Mouse (Mus musculus): ENCODE results near the gene Abcb8. TPM values are rescaled to one million over a fixed set of nuclear protein-coding genes. Genes with fewer than 3 reads are reported as not detected.

The Abcb8 gene
- polyA plus RNA-seq, 1 experiment = 10.6 TPM

DNA sequence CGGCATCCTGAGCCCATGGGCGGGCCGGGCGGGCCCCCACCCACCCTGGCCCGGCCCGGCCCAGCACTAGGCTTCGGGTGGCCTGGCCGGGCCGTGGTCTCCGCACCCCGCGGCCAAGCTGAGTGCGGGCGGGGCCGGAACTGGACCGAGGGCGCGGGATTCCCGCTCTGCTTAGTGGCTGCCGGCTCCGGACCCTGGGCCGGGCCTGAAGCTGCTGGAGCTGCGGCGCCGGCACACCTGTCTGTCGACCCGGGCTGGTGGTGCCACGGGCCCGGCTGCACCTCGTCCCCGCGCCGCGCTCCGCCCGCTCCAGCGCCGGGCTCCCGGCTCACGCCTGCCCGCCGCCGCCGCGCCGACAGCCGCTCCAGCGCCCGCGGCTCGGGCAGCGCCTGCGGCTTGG, 42.2 kb upstream of the Abcb8 start, which contains the start of gene Kcnh2:
TSS of gene Kcnh2 (minus strand) at position 327 of the 400 bp plus-strand sequence.
- peaks cover 96% of the 10 kb centered on the region for H3K27me3 ChIP-seq (replicated peaks)
- TF ChIP-seq GATA1 (IDR thresholded peaks at IDR 0.05; ENCODE audit: borderline replicate concordance, low read length) = no peak
- TF ChIP-seq FLI1 (IDR thresholded peaks at IDR 0.05; ENCODE audit: low read length) = no peak
- peaks cover 25% of the 10 kb centered on the region for H3K4me1 ChIP-seq
- H3K9me3 ChIP-seq = no peaks in the 10 kb centered on the region
- peak within 1 kb of the TSS; percentile 81 for H3K4me3 ChIP-seq (replicated peaks)
- no peaks in the 10 kb centered on the region for H3K36me3 ChIP-seq (replicated peaks; ENCODE audit: low read length)

- H3K27me3 ChIP-seq (replicated peaks) = peaks cover 94% of the 10 kb centered on the region
- no peak for TF ChIP-seq GATA1 (IDR thresholded peaks at IDR 0.05; ENCODE audit: borderline replicate concordance, low read length)
- no peak for TF ChIP-seq FLI1 (IDR thresholded peaks at IDR 0.05; ENCODE audit: low read length)
- H3K36me3 ChIP-seq (replicated peaks; ENCODE audit: low read length) = no peaks in the 10 kb centered on the region
- H3K4me3 ChIP-seq (replicated peaks) = peak overlapping the region; percentile 81
- peaks cover 25% of the 10 kb centered on the region for H3K4me1 ChIP-seq
- H3K9me3 ChIP-seq = no peaks in the 10 kb centered on the region
Measured at GRCm38 (mm10) chr5:24351701-24352171, 41.7 kb upstream of the Abcb8 start.

DNA sequence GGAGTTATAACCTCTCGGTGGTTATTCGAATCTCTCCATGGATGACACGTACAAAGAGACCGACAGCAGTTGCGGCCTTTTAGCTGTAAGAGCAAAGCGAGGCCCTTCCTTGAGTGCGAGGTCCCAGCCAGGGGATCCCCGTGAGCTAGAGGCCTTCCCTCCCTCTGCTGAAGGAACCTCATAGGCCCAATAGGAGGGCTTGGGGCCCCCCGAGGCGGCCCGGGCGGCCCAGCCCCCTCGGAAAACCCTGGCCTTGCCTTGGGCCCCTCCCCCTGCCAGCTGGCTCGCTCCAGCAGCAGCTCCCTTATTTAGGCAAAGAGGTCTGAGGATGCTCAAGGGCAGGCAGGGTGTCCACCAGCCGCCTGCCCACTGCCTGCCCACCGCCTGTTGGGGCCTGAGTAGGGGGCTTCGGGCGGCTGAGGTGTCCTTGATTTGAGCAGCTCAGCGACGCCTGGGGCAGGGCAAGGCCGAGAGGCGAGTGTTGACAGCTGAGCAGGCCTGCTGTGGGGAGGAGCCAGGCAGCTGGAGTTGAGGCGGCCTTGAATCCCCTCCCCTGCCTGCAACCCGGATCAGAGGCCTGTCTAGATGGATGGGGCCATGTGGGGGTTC, 41.1 kb upstream of the Abcb8 start:
- TF ChIP-seq GATA1 (IDR thresholded peaks at IDR 0.05; ENCODE audit: borderline replicate concordance, low read length) = no peak
- TF ChIP-seq FLI1 (IDR thresholded peaks at IDR 0.05; ENCODE audit: low read length) = no peak
- no peak overlapping the region for H3K4me3 ChIP-seq (replicated peaks)
- no peaks in the 10 kb centered on the region for H3K36me3 ChIP-seq (replicated peaks; ENCODE audit: low read length)
- H3K9me3 ChIP-seq = no peaks in the 10 kb centered on the region
- H3K4me1 ChIP-seq = peaks cover 25% of the 10 kb centered on the region
- H3K27me3 ChIP-seq (replicated peaks) = peaks cover 91% of the 10 kb centered on the region

DNA sequence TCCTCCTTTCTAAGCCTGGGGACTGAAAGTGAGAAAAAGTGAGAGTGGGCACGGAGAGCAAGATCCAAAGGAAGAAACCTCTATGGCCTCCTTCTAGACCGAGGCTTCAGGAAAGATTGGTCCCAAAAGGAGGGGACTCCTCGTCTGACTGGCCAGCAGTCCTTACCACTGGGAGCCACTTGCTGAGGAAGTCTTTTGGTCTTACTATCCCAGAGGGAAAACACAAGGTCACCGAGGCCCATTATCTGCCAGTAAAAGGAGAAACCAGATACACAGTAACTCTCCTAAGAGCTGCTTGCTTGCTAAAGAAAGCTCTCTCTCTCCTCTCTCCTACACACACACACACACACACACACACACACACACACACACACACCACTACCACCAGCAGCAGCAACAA, 40.1 kb upstream of the Abcb8 start:
- no peaks in the 10 kb centered on the region for H3K9me3 ChIP-seq
- no peak for TF ChIP-seq FLI1 (IDR thresholded peaks at IDR 0.05; ENCODE audit: low read length)
- TF ChIP-seq GATA1 (IDR thresholded peaks at IDR 0.05; ENCODE audit: borderline replicate concordance, low read length) = no peak
- peaks cover 90% of the 10 kb centered on the region for H3K27me3 ChIP-seq (replicated peaks)
- H3K4me3 ChIP-seq (replicated peaks) = no peak overlapping the region
- H3K36me3 ChIP-seq (replicated peaks; ENCODE audit: low read length) = no peaks in the 10 kb centered on the region
- peaks cover 17% of the 10 kb centered on the region for H3K4me1 ChIP-seq

- no peaks in the 10 kb centered on the region for H3K9me3 ChIP-seq
- H3K4me1 ChIP-seq = peaks cover 15% of the 10 kb centered on the region
- H3K4me3 ChIP-seq (replicated peaks) = no peak overlapping the region
- H3K36me3 ChIP-seq (replicated peaks; ENCODE audit: low read length) = no peaks in the 10 kb centered on the region
- H3K27me3 ChIP-seq (replicated peaks) = peaks cover 87% of the 10 kb centered on the region
- TF ChIP-seq FLI1 (IDR thresholded peaks at IDR 0.05; ENCODE audit: low read length) (no peak), GATA1 (IDR thresholded peaks at IDR 0.05; ENCODE audit: borderline replicate concordance, low read length) (no peak)
Measured at GRCm38 (mm10) chr5:24356764-24357163, 36.7 kb upstream of the Abcb8 start.

GRCm38 (mm10) chr5:24357461-24357860, 36.0 kb upstream of the Abcb8 start:
- Histone ChIP-seq H3K4me3 (replicated peaks) (no peak overlapping the region), H3K9me3 (peaks cover 3% of the 10 kb centered on the region; the same call in 1 of the 2 replicates), H3K27me3 (replicated peaks) (peaks cover 87% of the 10 kb centered on the region), H3K36me3 (replicated peaks; ENCODE audit: low read length) (no peaks in the 10 kb centered on the region), H3K4me1 (peaks cover 11% of the 10 kb centered on the region)
- TF ChIP-seq GATA1 (IDR thresholded peaks at IDR 0.05; ENCODE audit: borderline replicate concordance, low read length) = no peak
- TF ChIP-seq FLI1 (IDR thresholded peaks at IDR 0.05; ENCODE audit: low read length) = no peak

DNA sequence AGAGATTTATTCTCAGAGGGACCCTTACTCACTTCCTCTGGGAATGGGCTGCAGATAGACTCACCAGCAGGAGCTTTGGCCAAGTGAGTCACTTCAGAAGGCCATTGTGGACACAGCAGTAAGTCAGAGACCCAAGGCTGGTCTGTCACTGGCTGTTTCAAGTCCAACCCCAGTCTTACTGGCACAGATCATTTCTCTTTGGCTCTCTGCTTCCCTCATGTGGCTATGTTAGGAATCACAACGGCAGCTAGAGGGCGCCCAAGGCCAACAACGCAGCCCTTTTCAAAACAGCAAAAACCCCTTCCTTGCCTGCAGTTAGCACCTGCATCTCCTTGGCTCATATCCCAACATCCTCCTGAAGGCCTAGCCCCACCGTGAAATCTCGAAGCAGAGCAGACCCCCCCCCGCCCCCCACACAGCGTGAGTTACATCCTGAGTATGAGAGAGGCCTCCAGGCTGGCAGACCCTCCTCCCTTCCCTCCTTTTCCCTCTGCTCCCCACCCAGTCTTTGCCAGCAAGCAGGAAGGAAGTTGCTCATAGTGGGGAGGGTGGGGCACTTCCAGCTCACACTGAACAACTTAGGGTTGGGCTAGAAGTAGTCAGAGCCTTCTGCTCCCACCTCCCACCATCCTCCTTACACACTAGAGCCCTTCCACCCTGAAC, 32.5 kb upstream of the Abcb8 start:
- Histone ChIP-seq H3K4me3 (replicated peaks) (no peak overlapping the region), H3K9me3 (peaks cover 3% of the 10 kb centered on the region; the same call in 1 of the 2 replicates), H3K27me3 (replicated peaks) (peaks cover 90% of the 10 kb centered on the region), H3K36me3 (replicated peaks; ENCODE audit: low read length) (no peaks in the 10 kb centered on the region), H3K4me1 (peaks cover 24% of the 10 kb centered on the region)
- TF ChIP-seq FLI1 (IDR thresholded peaks at IDR 0.05; ENCODE audit: low read length) = no peak

- Histone ChIP-seq H3K9me3 (peaks cover 3% of the 10 kb centered on the region; the same call in 1 of the 2 replicates), H3K36me3 (replicated peaks; ENCODE audit: low read length) (no peaks in the 10 kb centered on the region), H3K27me3 (replicated peaks) (peaks cover 96% of the 10 kb centered on the region), H3K4me1 (peaks cover 24% of the 10 kb centered on the region), H3K4me3 (replicated peaks) (no peak overlapping the region)
- TF ChIP-seq FLI1 (IDR thresholded peaks at IDR 0.05; ENCODE audit: low read length) = no peak
- no peak for TF ChIP-seq GATA1 (IDR thresholded peaks at IDR 0.05; ENCODE audit: borderline replicate concordance, low read length)
Measured at GRCm38 (mm10) chr5:24363467-24363866, 30.0 kb upstream of the Abcb8 start.

GRCm38 (mm10) chr5:24364061-24364460, 29.4 kb upstream of the Abcb8 start:
- H3K27me3 ChIP-seq (replicated peaks) = peaks cover 96% of the 10 kb centered on the region
- no peak for TF ChIP-seq GATA1 (IDR thresholded peaks at IDR 0.05; ENCODE audit: borderline replicate concordance, low read length)
- TF ChIP-seq FLI1 (IDR thresholded peaks at IDR 0.05; ENCODE audit: low read length) = no peak
- H3K36me3 ChIP-seq (replicated peaks; ENCODE audit: low read length) = no peaks in the 10 kb centered on the region
- H3K9me3 ChIP-seq = peaks cover 3% of the 10 kb centered on the region; the same call in 1 of the 2 replicates
- peaks cover 24% of the 10 kb centered on the region for H3K4me1 ChIP-seq
- H3K4me3 ChIP-seq (replicated peaks) = no peak overlapping the region

DNA sequence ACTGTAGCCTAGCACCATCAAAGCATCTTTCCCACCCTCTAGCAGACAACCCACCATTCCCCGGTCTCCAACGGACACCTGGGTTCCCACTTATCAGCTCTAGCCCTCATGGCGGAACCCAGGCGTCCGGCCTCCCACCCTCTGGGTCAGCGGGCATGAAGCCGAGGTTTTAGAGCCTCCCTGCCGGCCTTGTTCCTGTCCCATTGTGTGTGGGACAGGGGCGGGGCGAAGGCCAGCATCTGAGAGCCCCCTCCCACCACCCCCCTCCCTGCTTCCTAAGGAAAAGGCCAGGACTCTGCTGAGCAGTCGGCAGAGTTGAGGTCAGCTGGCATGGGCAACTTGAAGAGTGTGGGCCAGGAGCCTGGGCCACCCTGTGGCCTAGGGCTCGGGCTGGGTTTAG, 29.0 kb upstream of the Abcb8 start, which contains the start of gene Nos3:
TSS of gene Nos3 (plus strand) at position 303 of the 400 bp plus-strand sequence.
- peaks cover 24% of the 10 kb centered on the region for H3K4me1 ChIP-seq
- H3K4me3 ChIP-seq (replicated peaks) = no peak within 1 kb of the TSS
- no peaks in the 10 kb centered on the region for H3K36me3 ChIP-seq (replicated peaks; ENCODE audit: low read length)
- peaks cover 3% of the 10 kb centered on the region; the same call in 1 of the 2 replicates for H3K9me3 ChIP-seq
- H3K27me3 ChIP-seq (replicated peaks) = peaks cover 96% of the 10 kb centered on the region
- TF ChIP-seq FLI1 (IDR thresholded peaks at IDR 0.05; ENCODE audit: low read length) (no peak), GATA1 (IDR thresholded peaks at IDR 0.05; ENCODE audit: borderline replicate concordance, low read length) (no peak)

Data from megakaryocyte, embryonic 14.5 days (primary cell).